Comparison of ENCODE assay signal across 8 mouse cellular contexts in the genomic region with DNA sequence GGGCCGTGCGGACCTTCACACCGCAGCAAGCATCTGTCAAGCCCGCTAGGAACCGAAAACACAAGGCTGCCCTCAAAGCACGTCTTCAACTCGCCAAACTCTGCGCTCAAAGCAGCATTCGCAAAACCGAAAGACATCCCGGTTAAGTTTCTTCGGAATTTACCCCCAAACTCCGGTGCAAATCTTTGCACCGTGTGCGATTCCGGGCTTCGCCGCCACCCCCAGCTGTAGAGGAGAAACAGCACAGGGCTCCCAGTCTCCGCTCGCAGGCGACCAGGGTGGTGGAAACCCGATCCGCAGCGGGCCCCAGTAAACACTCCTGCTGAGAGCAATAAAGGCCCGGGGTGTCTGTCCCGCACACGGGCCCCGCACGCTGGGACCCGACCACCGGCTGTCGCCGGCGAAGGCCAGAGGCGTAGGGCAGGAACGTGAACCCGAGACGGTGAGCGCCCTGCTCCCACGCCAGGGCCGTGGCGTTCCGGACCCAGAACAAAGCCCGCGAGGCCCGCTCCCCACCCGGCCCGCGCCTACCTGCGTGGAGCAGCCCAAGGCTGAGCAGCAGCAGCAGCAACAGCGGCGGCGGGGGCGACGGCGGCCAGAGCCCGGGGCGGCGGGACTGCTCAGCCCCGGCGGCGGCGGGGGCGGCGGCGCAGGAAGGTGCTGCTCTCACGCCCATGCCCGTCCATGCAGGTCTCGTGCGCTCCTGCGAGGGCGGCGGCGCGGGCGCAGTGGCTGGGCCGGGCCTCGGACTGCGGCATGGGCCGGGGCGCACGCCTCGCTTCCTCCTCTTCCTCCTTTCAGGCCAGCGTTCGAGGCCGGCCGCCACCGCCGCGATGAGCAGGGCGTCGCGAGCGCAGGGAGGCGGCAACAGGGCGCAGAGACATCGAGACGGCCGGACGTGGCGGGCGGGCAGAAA. TPM values are rescaled to one million over a fixed set of nuclear protein-coding genes. Genes with fewer than 3 reads are reported as not detected.
DNase-seq lines count a peak whose midpoint lies in the region; ATAC-seq and TF ChIP-seq lines count a peak whose summit lies in the region.

No protein-coding gene starts in this region.

- H3K4me3 ChIP-seq in embryonic fibroblast, embryonic 13.5 days (ENCODE audit: insufficient read depth, low read length), result peak overlapping the region; percentile 94
- peak overlapping the region; percentile 95 for H3K4me3 ChIP-seq in midbrain, embryonic 14.5 days (replicated peaks; ENCODE audit: low read depth, low read length)
- peak overlapping the region; percentile 95 for H3K4me3 ChIP-seq in stomach, embryonic 15.5 days (replicated peaks)

- H3K9ac ChIP-seq in midbrain, embryonic 14.5 days (replicated peaks; ENCODE audit: low read length), result peak overlapping the region; percentile 95
- peak overlapping the region; percentile 92 for H3K9ac ChIP-seq in stomach, embryonic 15.5 days

- DNase-seq in heart, adult 18-20 months, result peak; percentile 32 to 68
- DNase-seq in heart, adult 8-10 months (ENCODE audit: low spot score), result no peak
- DNase-seq in adrenal gland, adult 18-20 months (ENCODE audit: low spot score in 2 of 2), result peak; percentile 58 to 67
- peak; percentile 68 for DNase-seq in heart, postnatal 4 days
- DNase-seq in left cerebral cortex, postnatal 14 days (ENCODE audit: low spot score in 2 of 2), result peak; percentile 38 to 46
- peak; percentile 72 for DNase-seq in midbrain, embryonic 14.5 days

- H3K4me1 ChIP-seq in embryonic fibroblast, embryonic 13.5 days (ENCODE audit: control insufficient read depth, insufficient read depth, low read length), result peaks cover 4% of the 10 kb centered on the region
- peaks cover 42% of the 10 kb centered on the region for H3K4me1 ChIP-seq in midbrain, embryonic 14.5 days (ENCODE audit: control insufficient read depth, insufficient read depth, low read length)
- H3K4me1 ChIP-seq in stomach, embryonic 15.5 days, result peaks cover 7% of the 10 kb centered on the region

- H3K9me3 ChIP-seq in midbrain, embryonic 14.5 days (ENCODE audit: control insufficient read depth, low read length), result no peaks in the 10 kb centered on the region
- H3K9me3 ChIP-seq in stomach, embryonic 15.5 days, result no peaks in the 10 kb centered on the region

- intact Hi-C loops in left cerebral cortex, postnatal 14 days (cut with DNase I), result loop anchor here (5.0 kb wide), 1 partner anchor 842 kb away; no protein-coding TSS in a partner anchor

- peaks cover 4% of the 10 kb centered on the region for H3K36me3 ChIP-seq in midbrain, embryonic 14.5 days (ENCODE audit: control insufficient read depth, insufficient read depth, low read length)
- H3K36me3 ChIP-seq in stomach, embryonic 15.5 days, result no peaks in the 10 kb centered on the region

- WGBS in midbrain, embryonic 14.5 days, result under 1% methylated on average over 98 of the region's 102 CpGs
- WGBS in stomach, embryonic 15.5 days, result under 1% methylated on average over 101 of the region's 102 CpGs

- peak overlapping the region; percentile 79 for H3K27ac ChIP-seq in embryonic fibroblast, embryonic 13.5 days (ENCODE audit: insufficient read depth, low read length)
- peak overlapping the region; percentile 95 for H3K27ac ChIP-seq in midbrain, embryonic 14.5 days (replicated peaks; ENCODE audit: low read depth, low read length)
- peak overlapping the region; percentile 96 for H3K27ac ChIP-seq in stomach, embryonic 15.5 days

- TF ChIP-seq CTCF in embryonic fibroblast, embryonic 13.5 days (IDR thresholded peaks at IDR 0.05; ENCODE audit: borderline replicate concordance, insufficient read depth, low read length), result no peak

- H3K27me3 ChIP-seq in midbrain, embryonic 14.5 days (ENCODE audit: control insufficient read depth, insufficient read depth, low read length), result no peaks in the 10 kb centered on the region
- no peaks in the 10 kb centered on the region for H3K27me3 ChIP-seq in stomach, embryonic 15.5 days (replicated peaks)

- peak; percentile 61 for ATAC-seq in midbrain, embryonic 14.5 days (ENCODE audit: low FRiP score, low TSS enrichment)
- ATAC-seq in stomach, embryonic 15.5 days (ENCODE audit: insufficient read depth, low FRiP score, low read depth), result peak; percentile 42

- TF ChIP-seq POLR2A in embryonic fibroblast, embryonic 13.5 days (IDR thresholded peaks at IDR 0.05; ENCODE audit: low read depth, low read length), result no peak

- H3K4me2 ChIP-seq in midbrain, embryonic 14.5 days (ENCODE audit: low read length), result peak overlapping the region; percentile 82
- H3K4me2 ChIP-seq in stomach, embryonic 15.5 days, result peak overlapping the region; percentile 61

RNA-seq across cellular contexts. Expression of a gene that starts 5.1 kb away (rescaled TPM):
- total RNA-seq in heart, adult 18-20 months (2021), result 10 to 100 TPM; 21.3 to 26.4 TPM
- 10 to 100 TPM; 19.4 to 23.3 (median 22.8) TPM for total RNA-seq in heart, adult 8-10 months (2022)
- total RNA-seq in adrenal gland, adult 18-20 months (2021), result 10 to 100 TPM; 14.5 to 14.6 TPM
- 17.4 and 19.5 TPM in 2 replicates for polyA plus RNA-seq in embryonic fibroblast, embryonic 13.5 days (2011; ENCODE audit: insufficient read length, low read depth, missing spikeins)
- total RNA-seq in heart, postnatal 4 days (2021), result 10 to 100 TPM; 18.5 to 22.7 TPM
- total RNA-seq in left cerebral cortex, postnatal 14 days (2021), result 10 to 100 TPM; 62.4 to 79.1 TPM
- polyA plus RNA-seq in midbrain, embryonic 14.5 days (2014; fragmentation: Nextera tagmentation; extraction: Ambion mirVana), result 76.4 and 107 TPM in 2 replicates
- 49.6 and 53.1 TPM in 2 replicates for polyA plus RNA-seq in stomach, embryonic 15.5 days (2015; fragmentation: Nextera tagmentation; extraction: Ambion mirVana)
